Mouse (Mus musculus): ENCODE data around the gene Iqgap3. TPM values are rescaled to one million over a fixed set of nuclear protein-coding genes. Genes with fewer than 3 reads are reported as not detected.

Iqgap3 gene
- polyA plus RNA-seq, 1 experiment, result 20.1 TPM

- Histone ChIP-seq H3K4me3 (ENCODE audit: insufficient read depth, low read length) (no peak overlapping the region), H3K27ac (ENCODE audit: insufficient read depth, low read length) (no peak overlapping the region), H3K4me1 (ENCODE audit: control insufficient read depth, insufficient read depth, low read length) (no peaks in the 10 kb centered on the region)
- TF ChIP-seq POLR2A (IDR thresholded peaks at IDR 0.05; ENCODE audit: low read depth, low read length), result no peak
- TF ChIP-seq CTCF (IDR thresholded peaks at IDR 0.05; ENCODE audit: borderline replicate concordance, insufficient read depth, low read length), result no peak
Observed at GRCm38 (mm10) chr3:88090106-88090505, 8.3 kb downstream of the Iqgap3 start.

- H3K4me3 ChIP-seq (ENCODE audit: insufficient read depth, low read length), result no peak overlapping the region
Observed at GRCm38 (mm10) chr3:88090616-88091015, 8.8 kb downstream of the Iqgap3 start.

GRCm38 (mm10) chr3:88094126-88094525 lies 12.4 kb downstream of the Iqgap3 start:
- no peak overlapping the region for H3K27ac ChIP-seq (ENCODE audit: insufficient read depth, low read length)
- peaks cover 4% of the 10 kb centered on the region; the same call in 1 of the 2 replicates for H3K4me1 ChIP-seq (ENCODE audit: control insufficient read depth, insufficient read depth, low read length)
- no peak overlapping the region for H3K4me3 ChIP-seq (ENCODE audit: insufficient read depth, low read length)
- TF ChIP-seq CTCF (IDR thresholded peaks at IDR 0.05; ENCODE audit: borderline replicate concordance, insufficient read depth, low read length) (no peak), POLR2A (IDR thresholded peaks at IDR 0.05; ENCODE audit: low read depth, low read length) (no peak)

More at GRCm38 (mm10) chr3:88090616-88091015, 8.8 kb downstream of the Iqgap3 start:
- no peak overlapping the region for H3K27ac ChIP-seq (ENCODE audit: insufficient read depth, low read length)
- TF ChIP-seq POLR2A (IDR thresholded peaks at IDR 0.05; ENCODE audit: low read depth, low read length) (no peak), CTCF (IDR thresholded peaks at IDR 0.05; ENCODE audit: borderline replicate concordance, insufficient read depth, low read length) (no peak)
- H3K4me1 ChIP-seq (ENCODE audit: control insufficient read depth, insufficient read depth, low read length), result no peaks in the 10 kb centered on the region

- no peak overlapping the region for H3K27ac ChIP-seq (ENCODE audit: insufficient read depth, low read length)
- peaks cover 4% of the 10 kb centered on the region; the same call in 1 of the 2 replicates for H3K4me1 ChIP-seq (ENCODE audit: control insufficient read depth, insufficient read depth, low read length)
- H3K4me3 ChIP-seq (ENCODE audit: insufficient read depth, low read length), result no peak overlapping the region
- no peak for TF ChIP-seq CTCF (IDR thresholded peaks at IDR 0.05; ENCODE audit: borderline replicate concordance, insufficient read depth, low read length)
- no peak for TF ChIP-seq POLR2A (IDR thresholded peaks at IDR 0.05; ENCODE audit: low read depth, low read length)
Observed at GRCm38 (mm10) chr3:88097666-88098065, 15.9 kb downstream of the Iqgap3 start.

GRCm38 (mm10) chr3:88100251-88100650 lies 18.5 kb downstream of the Iqgap3 start:
- H3K4me1 ChIP-seq (ENCODE audit: control insufficient read depth, insufficient read depth, low read length), result peaks cover 4% of the 10 kb centered on the region; the same call in 1 of the 2 replicates
- H3K27ac ChIP-seq (ENCODE audit: insufficient read depth, low read length), result no peak overlapping the region
- H3K4me3 ChIP-seq (ENCODE audit: insufficient read depth, low read length), result no peak overlapping the region
- TF ChIP-seq CTCF (IDR thresholded peaks at IDR 0.05; ENCODE audit: borderline replicate concordance, insufficient read depth, low read length) (no peak), POLR2A (IDR thresholded peaks at IDR 0.05; ENCODE audit: low read depth, low read length) (no peak)

- Histone ChIP-seq H3K27ac (ENCODE audit: insufficient read depth, low read length) (no peak overlapping the region), H3K4me1 (ENCODE audit: control insufficient read depth, insufficient read depth, low read length) (peaks cover 4% of the 10 kb centered on the region; the same call in 1 of the 2 replicates), H3K4me3 (ENCODE audit: insufficient read depth, low read length) (no peak overlapping the region)
- TF ChIP-seq POLR2A (IDR thresholded peaks at IDR 0.05; ENCODE audit: low read depth, low read length), result no peak
- no peak for TF ChIP-seq CTCF (IDR thresholded peaks at IDR 0.05; ENCODE audit: borderline replicate concordance, insufficient read depth, low read length)
Observed at GRCm38 (mm10) chr3:88101736-88102135, 20.0 kb downstream of the Iqgap3 start.

GRCm38 (mm10) chr3:88102196-88102595 lies 20.4 kb downstream of the Iqgap3 start:
- TF ChIP-seq CTCF (IDR thresholded peaks at IDR 0.05; ENCODE audit: borderline replicate concordance, insufficient read depth, low read length), result no peak
- no peak for TF ChIP-seq POLR2A (IDR thresholded peaks at IDR 0.05; ENCODE audit: low read depth, low read length)

GRCm38 (mm10) chr3:88102611-88103010 lies 20.8 kb downstream of the Iqgap3 start:
- H3K4me1 ChIP-seq (ENCODE audit: control insufficient read depth, insufficient read depth, low read length), result peaks cover 4% of the 10 kb centered on the region; the same call in 1 of the 2 replicates
- no peak overlapping the region for H3K27ac ChIP-seq (ENCODE audit: insufficient read depth, low read length)
- TF ChIP-seq CTCF (IDR thresholded peaks at IDR 0.05; ENCODE audit: borderline replicate concordance, insufficient read depth, low read length) (no peak), POLR2A (IDR thresholded peaks at IDR 0.05; ENCODE audit: low read depth, low read length) (no peak)
- H3K4me3 ChIP-seq (ENCODE audit: insufficient read depth, low read length), result no peak overlapping the region

More at GRCm38 (mm10) chr3:88102196-88102595, 20.4 kb downstream of the Iqgap3 start:
- H3K4me3 ChIP-seq (ENCODE audit: insufficient read depth, low read length), result no peak overlapping the region
- H3K27ac ChIP-seq (ENCODE audit: insufficient read depth, low read length), result no peak overlapping the region
- H3K4me1 ChIP-seq (ENCODE audit: control insufficient read depth, insufficient read depth, low read length), result peaks cover 4% of the 10 kb centered on the region; the same call in 1 of the 2 replicates

- Histone ChIP-seq H3K27ac (ENCODE audit: insufficient read depth, low read length) (no peak overlapping the region), H3K4me3 (ENCODE audit: insufficient read depth, low read length) (no peak overlapping the region), H3K4me1 (ENCODE audit: control insufficient read depth, insufficient read depth, low read length) (no peaks in the 10 kb centered on the region)
- TF ChIP-seq CTCF (IDR thresholded peaks at IDR 0.05; ENCODE audit: borderline replicate concordance, insufficient read depth, low read length) (no peak), POLR2A (IDR thresholded peaks at IDR 0.05; ENCODE audit: low read depth, low read length) (no peak)
Observed at GRCm38 (mm10) chr3:88106126-88106525, 24.4 kb downstream of the Iqgap3 start.

- Histone ChIP-seq H3K4me1 (ENCODE audit: control insufficient read depth, insufficient read depth, low read length) (no peaks in the 10 kb centered on the region), H3K27ac (ENCODE audit: insufficient read depth, low read length) (no peak overlapping the region)
- TF ChIP-seq CTCF (IDR thresholded peaks at IDR 0.05; ENCODE audit: borderline replicate concordance, insufficient read depth, low read length) (no peak), POLR2A (IDR thresholded peaks at IDR 0.05; ENCODE audit: low read depth, low read length) (no peak)
Observed at GRCm38 (mm10) chr3:88109126-88109525, 27.4 kb downstream of the Iqgap3 start.

More at GRCm38 (mm10) chr3:88109126-88109525, 27.4 kb downstream of the Iqgap3 start:
- no peak overlapping the region for H3K4me3 ChIP-seq (ENCODE audit: insufficient read depth, low read length)

All from embryonic fibroblast, embryonic 13.5 days (primary cell).